Mouse (Mus musculus) olfactory bulb, adult 2 months (tissue): Measurements from ENCODE around the gene Pde10a.

Experiments
- CTCF ChIP-seq: fragments of 200-500 bp; IDR thresholded peaks from 2 replicates; pipeline ENCODE4 v1.5.1; 2012; ENCODE audit warnings: low read depth, mild to moderate bottlenecking, low read length, moderate library complexity; ENCODE audit not compliant: insufficient read depth
- POLR2A ChIP-seq: fragments of 200-500 bp; IDR thresholded peaks from 2 replicates; pipeline ENCODE4 v1.6.1; 2012; ENCODE audit warnings: mild to moderate bottlenecking, low read depth, low read length, moderate library complexity; ENCODE audit not compliant: insufficient read depth

DNA sequence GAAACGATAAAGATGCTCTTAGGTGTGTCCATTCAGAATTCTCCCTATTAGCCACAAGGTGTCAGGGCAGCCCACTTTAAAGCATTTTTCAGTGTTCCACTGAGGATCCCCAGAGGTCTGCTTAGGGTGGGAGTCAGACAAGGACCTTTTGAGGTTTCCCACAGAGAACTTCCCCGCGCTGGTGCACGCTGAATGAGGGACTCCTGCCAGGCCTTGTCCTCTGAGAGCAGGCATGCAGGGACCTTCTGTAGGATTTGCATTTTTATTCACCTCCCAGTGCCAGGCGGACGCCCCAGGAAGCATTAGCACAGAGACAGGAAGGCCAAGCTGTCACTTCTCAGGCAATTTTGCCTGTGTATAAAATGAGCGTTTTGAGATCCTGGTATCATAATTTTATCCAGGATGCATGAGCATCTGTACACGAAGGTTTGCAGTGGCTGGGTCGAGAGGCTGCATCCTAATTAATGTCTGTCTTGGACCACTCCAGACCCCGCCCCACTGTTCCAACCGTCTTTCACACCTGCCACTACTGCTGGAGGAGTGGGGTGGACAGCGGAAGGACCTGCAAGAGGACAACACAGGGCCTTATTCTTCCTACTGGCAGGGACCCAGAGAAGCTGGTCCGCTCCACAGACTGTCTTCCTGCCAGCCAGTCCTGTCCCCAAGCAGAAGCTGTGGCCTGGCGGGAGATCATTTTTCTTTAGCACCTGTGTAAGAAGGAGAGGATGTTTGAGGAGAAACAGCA is 498.2 kb downstream of the Pde10a start:
- TF ChIP-seq CTCF = no peak
- no peak for TF ChIP-seq POLR2A
